Mouse (Mus musculus) erythroblast, embryonic 14.5 days (primary cell): ENCODE results near the gene Ush2a. TPM values are rescaled to one million over a fixed set of nuclear protein-coding genes. Genes with fewer than 3 reads are reported as not detected.

Source experiments
- H3K27me3 ChIP-seq: 2 replicates; pipeline ENCODE4 v1.6.1; 2012; ENCODE audit warnings: inconsistent platforms; ENCODE audit not compliant: control insufficient read depth
- H3K36me3 ChIP-seq: 2 replicates; pipeline ENCODE4 v1.6.1; 2012; ENCODE audit warnings: mild to moderate bottlenecking, inconsistent platforms; ENCODE audit not compliant: control insufficient read depth
- H3K4me1 ChIP-seq: 2 replicates; pipeline ENCODE4 v1.6.1; 2012; ENCODE audit warnings: inconsistent platforms; ENCODE audit not compliant: control insufficient read depth
- H3K4me3 ChIP-seq: replicated peaks from 2 replicates; pipeline ENCODE3; 2012; ENCODE audit warnings: moderate library complexity, mild to moderate bottlenecking, inconsistent platforms
- H3K9me3 ChIP-seq: 2 replicates; pipeline ENCODE4 v1.6.1; 2012; ENCODE audit warnings: low read length, inconsistent platforms, mixed read lengths; ENCODE audit not compliant: control insufficient read depth
- GATA1 ChIP-seq: IDR thresholded peaks from 2 replicates; pipeline ENCODE4 v1.6.1; 2012; ENCODE audit warnings: low read length, inconsistent platforms, mixed read lengths
- TAL1 ChIP-seq: IDR thresholded peaks from 3 replicates; pipeline ENCODE4 v1.6.1; 2012; ENCODE audit warnings: low read length, inconsistent platforms, mixed read lengths
- polyA plus RNA-seq: library from polyadenylated mRNA; stranded (reverse); fragments of >175 nt; gene quantifications from 2 replicates; pipeline ENCODE4 v1.2.3, GENCODE M21; 2012

The Ush2a gene
- polyA plus RNA-seq, 1 experiment: not detected

GRCm38 (mm10) chr1:188558911-188559310, 297.1 kb downstream of the Ush2a start:
- no peak for TF ChIP-seq GATA1
- TF ChIP-seq TAL1: no peak
- Histone ChIP-seq H3K4me3 (no peak overlapping the region), H3K9me3 (no peaks in the 10 kb centered on the region), H3K36me3 (no peaks in the 10 kb centered on the region), H3K27me3 (no peaks in the 10 kb centered on the region), H3K4me1 (no peaks in the 10 kb centered on the region)

GRCm38 (mm10) chr1:188566229-188566628, 304.4 kb downstream of the Ush2a start:
- Histone ChIP-seq H3K36me3 (no peaks in the 10 kb centered on the region), H3K9me3 (no peaks in the 10 kb centered on the region), H3K27me3 (no peaks in the 10 kb centered on the region), H3K4me3 (no peak overlapping the region), H3K4me1 (no peaks in the 10 kb centered on the region)
- no peak for TF ChIP-seq GATA1
- no peak for TF ChIP-seq TAL1

- no peaks in the 10 kb centered on the region for H3K4me1 ChIP-seq
- H3K4me3 ChIP-seq: no peak overlapping the region
- no peaks in the 10 kb centered on the region for H3K27me3 ChIP-seq
- H3K9me3 ChIP-seq: no peaks in the 10 kb centered on the region
- no peaks in the 10 kb centered on the region for H3K36me3 ChIP-seq
- TF ChIP-seq GATA1: no peak
- no peak for TF ChIP-seq TAL1
These were observed 305.7 kb downstream of the Ush2a start for GRCm38 (mm10) chr1:188567486-188567885.

GRCm38 (mm10) chr1:188568295-188568961, 306.6 kb downstream of the Ush2a start:
- Histone ChIP-seq H3K4me3 (no peak overlapping the region), H3K27me3 (no peaks in the 10 kb centered on the region), H3K4me1 (no peaks in the 10 kb centered on the region), H3K9me3 (no peaks in the 10 kb centered on the region), H3K36me3 (no peaks in the 10 kb centered on the region)
- TF ChIP-seq TAL1 (no peak), GATA1 (no peak)

- H3K9me3 ChIP-seq: no peaks in the 10 kb centered on the region
- H3K27me3 ChIP-seq: no peaks in the 10 kb centered on the region
- H3K4me3 ChIP-seq: no peak overlapping the region
- H3K36me3 ChIP-seq: no peaks in the 10 kb centered on the region
- no peaks in the 10 kb centered on the region for H3K4me1 ChIP-seq
- TF ChIP-seq TAL1 (no peak), GATA1 (no peak)
These were observed 314.5 kb downstream of the Ush2a start for GRCm38 (mm10) chr1:188576246-188576747.

GRCm38 (mm10) chr1:188577376-188577775, 315.6 kb downstream of the Ush2a start:
- Histone ChIP-seq H3K9me3 (no peaks in the 10 kb centered on the region; the same call in 1 of the 2 replicates), H3K27me3 (no peaks in the 10 kb centered on the region), H3K4me3 (no peak overlapping the region), H3K4me1 (no peaks in the 10 kb centered on the region), H3K36me3 (no peaks in the 10 kb centered on the region)
- TF ChIP-seq GATA1: no peak
- no peak for TF ChIP-seq TAL1

- Histone ChIP-seq H3K4me1 (no peaks in the 10 kb centered on the region), H3K36me3 (no peaks in the 10 kb centered on the region), H3K9me3 (no peaks in the 10 kb centered on the region; the same call in 1 of the 2 replicates), H3K4me3 (no peak overlapping the region), H3K27me3 (no peaks in the 10 kb centered on the region)
- no peak for TF ChIP-seq TAL1
- no peak for TF ChIP-seq GATA1
These were observed 319.3 kb downstream of the Ush2a start for GRCm38 (mm10) chr1:188581136-188581535.

GRCm38 (mm10) chr1:188595251-188595650, 333.4 kb downstream of the Ush2a start:
- TF ChIP-seq GATA1 (no peak), TAL1 (no peak)
- Histone ChIP-seq H3K4me3 (no peak overlapping the region), H3K36me3 (no peaks in the 10 kb centered on the region), H3K27me3 (no peaks in the 10 kb centered on the region), H3K4me1 (no peaks in the 10 kb centered on the region), H3K9me3 (no peaks in the 10 kb centered on the region; the same call in 1 of the 2 replicates)

- Histone ChIP-seq H3K9me3 (no peaks in the 10 kb centered on the region; the same call in 1 of the 2 replicates), H3K36me3 (no peaks in the 10 kb centered on the region), H3K4me1 (no peaks in the 10 kb centered on the region), H3K27me3 (no peaks in the 10 kb centered on the region), H3K4me3 (no peak overlapping the region)
- no peak for TF ChIP-seq TAL1
- no peak for TF ChIP-seq GATA1
These were observed 336.2 kb downstream of the Ush2a start for GRCm38 (mm10) chr1:188598052-188598451.
